Mouse (Mus musculus): ENCODE data around the gene Art4. TPM values are rescaled to one million over a fixed set of nuclear protein-coding genes. Genes with fewer than 3 reads are reported as not detected.

Gene Art4
- polyA plus RNA-seq, 1 experiment from 2014 or later = 3.3 TPM

GRCm38 (mm10) chr6:136848971-136849370, 8.6 kb downstream of the Art4 start:
- H3K27ac ChIP-seq (replicated peaks) = no peak overlapping the region
- no peaks in the 10 kb centered on the region for H3K9me3 ChIP-seq (replicated peaks)
- 85% methylated on average over 5 of the region's 5 CpGs for whole genome bisulfite sequencing
- no peak overlapping the region for H3K4me2 ChIP-seq (replicated peaks)
- ATAC-seq (ENCODE audit: insufficient number of reproducible peaks, low FRiP score, low TSS enrichment, low read depth) = no peak
- H3K9ac ChIP-seq = no peak overlapping the region
- H3K27me3 ChIP-seq = no peaks in the 10 kb centered on the region
- peaks cover 5% of the 10 kb centered on the region for H3K4me1 ChIP-seq
- no peak overlapping the region for H3K4me3 ChIP-seq (replicated peaks)
- no peaks in the 10 kb centered on the region for H3K36me3 ChIP-seq

- 92% methylated on average over 8 of the region's 8 CpGs for WGBS
- H3K36me3 ChIP-seq = no peaks in the 10 kb centered on the region
- no peak overlapping the region for H3K27ac ChIP-seq (replicated peaks)
- H3K9me3 ChIP-seq (replicated peaks) = no peaks in the 10 kb centered on the region
- H3K4me2 ChIP-seq (replicated peaks) = no peak overlapping the region
- H3K4me1 ChIP-seq = peaks cover 5% of the 10 kb centered on the region
- no peak overlapping the region for H3K9ac ChIP-seq
- H3K27me3 ChIP-seq = no peaks in the 10 kb centered on the region
- no peak overlapping the region for H3K4me3 ChIP-seq (replicated peaks)
- no peak for ATAC-seq (ENCODE audit: insufficient number of reproducible peaks, low FRiP score, low TSS enrichment, low read depth)
Measured at GRCm38 (mm10) chr6:136848399-136848798, 9.1 kb downstream of the Art4 start.

- Histone ChIP-seq H3K27me3 (no peaks in the 10 kb centered on the region), H3K36me3 (no peaks in the 10 kb centered on the region), H3K4me1 (peaks cover 3% of the 10 kb centered on the region), H3K4me2 (replicated peaks) (no peak overlapping the region), H3K9me3 (replicated peaks) (no peaks in the 10 kb centered on the region), H3K4me3 (replicated peaks) (no peak overlapping the region), H3K27ac (replicated peaks) (no peak overlapping the region), H3K9ac (no peak overlapping the region)
- 30% methylated on average over 2 of the region's 2 CpGs for WGBS
- ATAC-seq (ENCODE audit: insufficient number of reproducible peaks, low FRiP score, low TSS enrichment, low read depth) = no peak
Measured at GRCm38 (mm10) chr6:136847790-136848189, 9.7 kb downstream of the Art4 start.

- no peak for ATAC-seq (ENCODE audit: insufficient number of reproducible peaks, low FRiP score, low TSS enrichment, low read depth)
- Histone ChIP-seq H3K4me2 (replicated peaks) (no peak overlapping the region), H3K4me1 (no peaks in the 10 kb centered on the region), H3K27me3 (no peaks in the 10 kb centered on the region), H3K9ac (no peak overlapping the region), H3K4me3 (replicated peaks) (no peak overlapping the region), H3K9me3 (replicated peaks) (no peaks in the 10 kb centered on the region), H3K36me3 (no peaks in the 10 kb centered on the region), H3K27ac (replicated peaks) (no peak overlapping the region)
- 88% methylated on average over 3 of the region's 3 CpGs for WGBS
Measured at GRCm38 (mm10) chr6:136847267-136847666, 10.3 kb downstream of the Art4 start.

- Histone ChIP-seq H3K27ac (replicated peaks) (no peak overlapping the region), H3K4me3 (replicated peaks) (no peak overlapping the region), H3K4me1 (no peaks in the 10 kb centered on the region), H3K4me2 (replicated peaks) (no peak overlapping the region), H3K36me3 (no peaks in the 10 kb centered on the region), H3K9ac (no peak overlapping the region), H3K9me3 (replicated peaks) (no peaks in the 10 kb centered on the region), H3K27me3 (no peaks in the 10 kb centered on the region)
- 59% methylated on average over 5 of the region's 5 CpGs for WGBS
- no peak for ATAC-seq (ENCODE audit: insufficient number of reproducible peaks, low FRiP score, low TSS enrichment, low read depth)
Measured at GRCm38 (mm10) chr6:136845706-136846480, 11.6 kb downstream of the Art4 start.

GRCm38 (mm10) chr6:136844903-136845302, 12.6 kb downstream of the Art4 start:
- ATAC-seq (ENCODE audit: insufficient number of reproducible peaks, low FRiP score, low TSS enrichment, low read depth) = no peak
- no peaks in the 10 kb centered on the region for H3K27me3 ChIP-seq
- H3K4me1 ChIP-seq = no peaks in the 10 kb centered on the region
- no peak overlapping the region for H3K4me3 ChIP-seq (replicated peaks)
- 47% methylated on average over 2 of the region's 2 CpGs for WGBS
- no peak overlapping the region for H3K27ac ChIP-seq (replicated peaks)
- no peak overlapping the region for H3K4me2 ChIP-seq (replicated peaks)
- no peaks in the 10 kb centered on the region for H3K9me3 ChIP-seq (replicated peaks)
- H3K36me3 ChIP-seq = no peaks in the 10 kb centered on the region
- H3K9ac ChIP-seq = no peak overlapping the region

- no peak for ATAC-seq (ENCODE audit: insufficient number of reproducible peaks, low FRiP score, low TSS enrichment, low read depth)
- no peaks in the 10 kb centered on the region for H3K9me3 ChIP-seq (replicated peaks)
- no peaks in the 10 kb centered on the region for H3K36me3 ChIP-seq
- 0 out of 2 replicates have a peak, but pooled peaks cover 6% of the 10 kb centered on the region for H3K4me1 ChIP-seq
- H3K4me3 ChIP-seq (replicated peaks) = no peak overlapping the region
- 75% methylated on average over 3 of the region's 3 CpGs for WGBS
- H3K27me3 ChIP-seq = no peaks in the 10 kb centered on the region
- no peak overlapping the region for H3K4me2 ChIP-seq (replicated peaks)
- no peak overlapping the region for H3K27ac ChIP-seq (replicated peaks)
- H3K9ac ChIP-seq = no peak overlapping the region
Measured at GRCm38 (mm10) chr6:136837323-136837722, 20.2 kb downstream of the Art4 start.

GRCm38 (mm10) chr6:136835352-136835751, 22.2 kb downstream of the Art4 start, which contains the start of gene Smco3:
Smco3 (minus strand) TSS chr6:136835452.
- Histone ChIP-seq H3K4me1 (0 out of 2 replicates have a peak, but pooled peaks cover 6% of the 10 kb centered on the region), H3K9me3 (replicated peaks) (no peaks in the 10 kb centered on the region), H3K4me3 (replicated peaks) (peak within 1 kb of the TSS; percentile 2; the same call in 1 of the 2 replicates), H3K4me2 (replicated peaks) (no peak within 1 kb of the TSS), H3K9ac (no peak within 1 kb of the TSS), H3K27ac (replicated peaks) (no peak within 1 kb of the TSS), H3K27me3 (peaks cover 4% of the 10 kb centered on the region; the same call in 1 of the 2 replicates), H3K36me3 (no peaks in the 10 kb centered on the region)
- no peak for ATAC-seq (ENCODE audit: insufficient number of reproducible peaks, low FRiP score, low TSS enrichment, low read depth)
- 28% methylated on average over 4 of the region's 4 CpGs for WGBS

- no peak overlapping the region for H3K27ac ChIP-seq (replicated peaks)
- H3K27me3 ChIP-seq = peaks cover 4% of the 10 kb centered on the region; the same call in 1 of the 2 replicates
- no peaks in the 10 kb centered on the region for H3K9me3 ChIP-seq (replicated peaks)
- no peaks in the 10 kb centered on the region for H3K36me3 ChIP-seq
- 58% methylated on average over 5 of the region's 5 CpGs for WGBS
- H3K9ac ChIP-seq = no peak overlapping the region
- H3K4me3 ChIP-seq (replicated peaks) = no peak overlapping the region
- no peak overlapping the region for H3K4me2 ChIP-seq (replicated peaks)
- ATAC-seq (ENCODE audit: insufficient number of reproducible peaks, low FRiP score, low TSS enrichment, low read depth) = no peak
- H3K4me1 ChIP-seq = peaks cover 10% of the 10 kb centered on the region
Measured at GRCm38 (mm10) chr6:136831712-136832111, 25.8 kb downstream of the Art4 start.

GRCm38 (mm10) chr6:136828681-136829080, 28.9 kb downstream of the Art4 start:
- H3K4me1 ChIP-seq = peaks cover 5% of the 10 kb centered on the region
- peaks cover 4% of the 10 kb centered on the region; the same call in 1 of the 2 replicates for H3K27me3 ChIP-seq
- H3K36me3 ChIP-seq = peaks cover 15% of the 10 kb centered on the region
- WGBS = 27% methylated on average over 4 of the region's 4 CpGs
- ATAC-seq (ENCODE audit: insufficient number of reproducible peaks, low FRiP score, low TSS enrichment, low read depth) = no peak
- peak overlapping the region; percentile 37 for H3K9ac ChIP-seq
- H3K4me2 ChIP-seq (replicated peaks) = peak overlapping the region; percentile 55
- H3K27ac ChIP-seq (replicated peaks) = peak overlapping the region; percentile 89
- H3K4me3 ChIP-seq (replicated peaks) = peak overlapping the region; percentile 100
- no peaks in the 10 kb centered on the region for H3K9me3 ChIP-seq (replicated peaks)

GRCm38 (mm10) chr6:136827881-136828561, 29.5 kb downstream of the Art4 start, which contains the start of gene Wbp11:
Wbp11 (minus strand) TSS chr6:136828233.
- ATAC-seq (ENCODE audit: insufficient number of reproducible peaks, low FRiP score, low TSS enrichment, low read depth) = peak; percentile 100
- peak within 1 kb of the TSS; percentile 68 for H3K4me2 ChIP-seq (replicated peaks)
- H3K27ac ChIP-seq (replicated peaks) = peak within 1 kb of the TSS; percentile 89
- peaks cover 19% of the 10 kb centered on the region for H3K36me3 ChIP-seq
- H3K9me3 ChIP-seq (replicated peaks) = no peaks in the 10 kb centered on the region
- peak within 1 kb of the TSS; percentile 100 for H3K4me3 ChIP-seq (replicated peaks)
- peaks cover 5% of the 10 kb centered on the region for H3K4me1 ChIP-seq
- under 1% methylated on average over 40 of the region's 45 CpGs for WGBS
- peak within 1 kb of the TSS; percentile 99 for H3K9ac ChIP-seq
- H3K27me3 ChIP-seq = peaks cover 4% of the 10 kb centered on the region; the same call in 1 of the 2 replicates

Measured in embryonic facial prominence, embryonic 15.5 days (tissue).